Mouse (Mus musculus): ENCODE data around the gene Ift22.
"Not testable (repeated sequence)": the region's sequence is repeated elsewhere in the genome, so short reads cannot be mapped to it uniquely, and the experiment has no call there.

Ift22 gene

DNA sequence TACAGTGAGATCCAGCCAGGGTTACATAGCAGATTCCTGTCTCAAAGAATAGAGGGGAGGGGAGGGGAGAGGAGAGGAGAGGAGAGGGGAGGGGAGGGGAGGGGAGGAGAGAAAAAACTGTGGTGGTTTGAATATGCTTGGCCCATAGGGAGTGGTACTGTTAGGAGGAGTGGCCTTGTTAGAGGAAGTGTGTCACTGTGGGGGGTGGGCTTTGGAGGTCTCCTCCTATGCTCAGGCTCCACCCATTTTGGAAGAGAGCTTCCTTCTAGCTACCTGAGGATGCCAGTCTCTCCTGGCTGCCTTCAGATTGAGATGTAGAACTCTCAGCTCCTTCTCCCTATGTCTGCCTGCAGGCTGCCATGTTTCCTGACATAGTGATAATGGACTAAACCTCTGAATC is 39.9 kb downstream of the Ift22 start:
- no peak for DNase-seq (ENCODE audit: low spot score in 2 of 2)

DNA sequence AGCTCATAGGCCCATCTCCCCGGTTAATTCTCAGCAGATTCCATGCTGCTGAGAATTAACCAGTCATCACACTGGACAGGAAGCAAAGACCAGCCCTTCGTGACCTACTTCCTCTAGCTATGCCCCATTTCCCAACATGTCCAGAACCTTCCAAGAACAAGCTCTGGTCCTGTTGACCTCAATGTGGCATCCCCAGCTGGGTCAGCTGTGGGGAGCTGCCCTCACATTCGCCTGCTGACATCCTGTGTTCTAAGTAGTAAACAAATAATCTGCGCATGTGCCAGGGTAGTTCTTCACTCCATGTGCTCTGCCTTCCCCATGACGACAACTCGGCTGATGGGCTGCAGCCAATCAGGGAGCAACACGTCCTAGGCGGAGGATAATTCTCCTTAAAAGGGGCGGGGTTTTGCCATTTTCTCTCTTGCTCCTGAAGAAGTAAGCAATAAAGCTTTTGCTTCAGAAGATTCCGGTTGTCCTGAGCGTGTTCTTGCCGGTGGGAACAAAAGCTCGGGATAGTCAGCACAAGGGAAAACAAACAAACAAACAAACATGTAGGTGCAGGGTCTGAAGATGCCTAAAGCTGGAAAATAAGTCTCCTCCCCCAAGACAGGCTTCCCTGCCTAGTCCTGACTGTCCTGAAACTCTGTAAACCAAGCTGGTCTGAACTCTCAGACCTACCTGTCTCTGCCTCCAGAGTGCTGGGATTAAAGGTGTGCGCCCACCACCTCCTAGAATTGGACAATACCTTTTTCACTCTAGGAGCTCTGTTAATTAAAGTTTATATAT is 41.8 kb downstream of the Ift22 start:
- DNase-seq (ENCODE audit: low spot score in 2 of 2), result not testable (repeated sequence)

DNA sequence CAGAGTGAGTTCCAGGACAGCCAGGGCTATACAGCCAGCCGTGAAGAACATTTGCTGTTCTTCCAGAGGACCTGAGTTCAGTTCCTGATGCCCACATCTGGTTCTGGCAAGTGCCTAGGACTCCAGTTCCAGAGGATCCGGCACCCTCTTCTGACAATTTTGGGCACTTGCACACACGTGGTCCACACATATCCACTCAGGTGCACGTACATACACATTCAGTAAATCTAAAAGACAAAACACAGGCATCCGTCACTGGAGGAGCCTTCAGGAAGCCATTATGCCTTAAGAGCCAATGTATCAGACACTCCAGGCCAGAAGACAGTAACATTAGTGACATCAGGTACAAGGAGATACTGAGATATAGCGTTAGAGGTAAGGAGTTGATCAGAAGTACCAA is 42.6 kb downstream of the Ift22 start:
- DNase-seq (ENCODE audit: low spot score in 2 of 2), result no peak

DNA sequence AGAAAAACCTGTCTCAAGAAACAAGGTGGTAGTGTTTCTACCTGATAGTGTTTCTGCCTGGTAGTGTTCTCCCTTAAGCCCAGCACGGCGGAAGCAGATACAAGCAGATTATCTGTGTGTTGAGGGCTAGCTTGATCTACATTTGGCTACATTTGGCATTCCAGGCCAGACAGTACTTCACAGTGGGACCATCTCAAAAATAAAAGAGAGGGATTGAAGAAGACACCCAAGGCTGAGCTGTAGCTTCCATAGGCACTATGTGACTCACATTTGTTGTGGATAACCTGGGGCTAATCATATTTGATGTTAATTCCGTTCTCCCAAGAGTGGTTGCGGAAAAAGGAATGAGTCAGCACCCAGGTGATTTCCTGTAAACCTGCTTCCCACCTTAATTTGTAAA is 44.2 kb downstream of the Ift22 start:
- DNase-seq (ENCODE audit: low spot score in 2 of 2), result no peak

DNA sequence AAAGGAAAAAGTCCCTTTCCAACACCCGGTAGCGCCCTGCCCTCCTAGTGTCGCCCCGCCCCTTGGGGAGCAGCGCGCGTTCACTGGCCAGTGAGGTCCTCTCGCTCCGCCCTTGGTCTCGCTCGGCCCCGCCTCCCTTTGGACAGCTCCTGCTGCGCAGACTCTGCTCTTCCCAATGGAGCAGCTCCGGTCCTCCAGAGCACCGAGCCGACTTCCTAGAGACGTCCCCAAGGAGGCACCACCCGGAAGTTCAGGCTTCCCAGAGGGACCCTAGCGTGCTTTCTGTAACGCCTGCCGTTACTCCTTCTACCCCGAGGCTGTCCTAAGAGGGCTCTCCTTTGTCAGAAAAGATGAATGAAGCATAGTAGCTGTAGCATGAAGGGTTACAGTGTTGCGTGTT is 45.1 kb downstream of the Ift22 start, which contains the start of gene Fis1:
Fis1 (plus strand) TSS at position 261 of the 400 bp plus-strand sequence.
- DNase-seq (ENCODE audit: low spot score in 2 of 2), result peak; percentile 94 to 97

DNA sequence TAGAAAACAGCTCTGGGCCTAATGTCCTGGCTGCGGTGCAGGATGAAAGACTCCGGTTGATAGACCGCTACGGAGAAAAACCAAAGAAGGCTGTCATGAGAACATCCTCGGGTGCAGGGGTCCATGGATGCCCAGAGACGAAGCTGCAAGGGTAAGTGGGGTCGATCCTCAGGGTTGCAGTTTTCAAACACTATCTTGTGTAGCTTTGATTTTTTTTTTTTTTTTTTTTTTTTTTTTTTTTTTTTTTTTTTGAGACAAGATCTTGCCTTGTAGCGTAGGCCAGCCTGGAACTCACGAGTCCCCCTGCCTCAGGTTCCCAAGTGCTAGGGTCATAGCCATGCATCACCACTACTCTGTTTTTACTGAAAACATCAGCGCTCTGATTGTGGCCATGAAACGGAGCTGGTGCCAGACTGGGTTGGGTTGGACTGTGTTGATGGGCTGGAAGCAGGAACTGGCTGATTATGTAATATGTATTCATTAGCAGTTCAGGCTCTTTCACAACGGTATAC is 45.5 kb downstream of the Ift22 start:
- no peak for DNase-seq (ENCODE audit: low spot score in 2 of 2)

DNA sequence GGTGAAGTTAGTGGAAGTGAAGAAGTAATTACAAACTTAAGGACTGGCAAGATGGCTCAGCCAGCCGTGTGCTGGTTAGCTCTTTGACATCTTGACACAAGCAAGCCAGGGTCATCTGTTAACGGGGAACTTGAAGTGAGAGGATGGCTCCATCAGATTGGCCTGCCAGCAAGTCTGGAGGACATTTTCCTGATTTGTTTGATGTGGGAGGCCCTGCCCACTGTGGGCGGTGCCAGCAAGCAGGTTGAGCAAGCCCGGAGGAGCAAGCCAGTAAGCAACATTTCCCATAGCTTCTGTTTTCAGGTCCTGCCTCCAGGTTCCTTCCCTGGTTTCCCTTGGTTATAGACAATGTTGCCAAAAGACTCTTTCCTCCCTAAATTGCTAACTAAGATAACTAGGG is 47.7 kb downstream of the Ift22 start:
- no peak for DNase-seq (ENCODE audit: low spot score in 2 of 2)

DNA sequence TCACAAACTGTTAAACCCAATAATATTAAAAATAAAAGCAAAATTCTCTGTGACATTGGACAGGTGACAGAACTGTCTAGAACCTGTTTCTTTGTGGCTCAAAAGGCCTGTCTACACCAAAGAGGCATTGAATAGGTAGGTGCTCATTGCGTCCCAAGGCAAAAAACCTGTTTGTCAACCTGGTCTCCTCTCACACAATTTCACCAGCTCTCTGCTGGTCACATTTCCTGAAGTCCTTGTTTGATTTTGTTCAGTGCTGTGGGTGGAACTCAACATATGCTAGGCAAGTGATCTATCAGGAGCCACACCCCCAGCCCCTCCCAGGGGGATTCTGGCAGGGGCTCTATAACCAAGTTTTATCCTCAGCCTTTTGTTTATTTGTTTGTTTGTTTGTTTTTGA is 49.3 kb downstream of the Ift22 start:
- DNase-seq (ENCODE audit: low spot score in 2 of 2), result no peak

DNA sequence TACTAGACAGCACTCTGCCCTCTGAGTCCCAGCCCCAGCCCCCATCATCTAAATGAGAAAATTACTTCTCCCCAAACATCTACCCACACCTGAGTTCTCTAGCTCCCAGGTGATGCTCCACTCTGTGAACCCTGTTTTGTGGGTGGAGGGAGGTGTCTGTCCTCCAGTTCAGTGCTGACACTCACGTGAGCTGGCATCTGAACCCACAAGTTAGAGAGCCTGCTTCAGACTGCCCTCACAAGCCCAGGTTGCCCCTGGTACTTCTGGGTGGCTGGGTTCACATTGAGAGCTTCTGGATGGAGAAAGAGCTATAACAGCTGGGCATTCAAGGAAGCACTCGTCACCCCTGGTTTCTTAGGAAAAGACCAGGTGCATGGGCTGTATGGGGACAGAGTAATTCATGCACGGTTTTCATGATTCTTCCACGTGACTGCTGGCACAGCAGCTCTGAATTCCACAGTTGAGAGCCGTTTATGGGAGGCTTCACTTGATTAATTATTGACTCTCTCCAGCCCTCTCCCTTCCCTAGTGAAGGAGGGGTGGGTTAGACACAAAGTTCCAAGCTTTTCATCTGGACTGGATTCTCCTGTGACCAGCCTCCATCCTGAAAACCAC is 51.1 kb downstream of the Ift22 start:
- no peak for DNase-seq (ENCODE audit: low spot score in 2 of 2)

DNA sequence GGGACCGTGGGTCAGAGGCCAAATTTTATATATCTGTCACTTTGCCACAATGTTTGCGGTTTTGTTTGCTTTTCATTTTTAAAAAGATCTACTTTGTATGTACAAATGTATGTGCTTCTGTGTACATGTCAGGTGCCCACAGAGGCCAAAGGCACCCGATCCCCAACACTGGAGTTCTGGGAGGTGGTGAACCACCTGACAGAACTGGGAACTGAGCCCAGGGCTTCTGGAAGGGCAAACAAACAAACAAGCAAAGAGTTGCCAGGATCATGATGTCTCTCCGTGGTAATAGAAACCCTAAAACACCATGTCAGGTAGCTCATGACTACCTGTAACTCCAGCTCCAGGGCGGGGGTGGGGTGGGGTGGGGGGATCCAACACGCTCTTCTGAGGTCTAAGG is 52.1 kb downstream of the Ift22 start:
- no peak for DNase-seq (ENCODE audit: low spot score in 2 of 2)

DNA sequence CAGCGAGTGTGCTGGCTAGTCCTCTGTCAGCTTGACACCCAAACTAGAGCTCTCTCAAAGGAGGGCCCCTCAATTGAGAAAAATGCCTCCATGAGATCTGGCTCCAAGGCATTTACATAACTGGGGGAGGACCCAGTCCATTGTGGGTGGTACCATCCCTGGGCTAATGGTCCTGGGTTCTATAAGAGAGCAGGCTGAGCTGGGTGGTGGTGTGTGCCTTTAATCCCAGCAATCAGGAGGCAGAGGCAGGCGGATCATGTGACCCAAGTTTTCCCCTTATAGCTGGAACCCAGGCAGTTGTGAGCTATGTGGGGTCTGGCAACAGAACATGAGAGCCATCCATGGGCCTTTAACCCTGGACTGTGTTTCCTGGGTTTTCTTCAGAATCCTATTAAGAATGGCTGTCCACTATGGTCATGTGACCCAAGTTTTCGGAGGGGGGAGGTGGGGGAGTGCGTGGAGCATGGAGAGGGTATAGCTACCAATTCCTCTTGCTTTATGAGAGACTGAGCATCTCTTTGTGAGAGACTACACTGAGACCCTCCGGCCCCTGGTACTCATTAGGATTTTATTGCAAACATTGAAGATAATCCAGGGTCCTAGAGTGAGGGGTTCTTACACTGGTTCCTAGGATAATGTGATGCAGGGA is 53.5 kb downstream of the Ift22 start:
- no peak for DNase-seq (ENCODE audit: low spot score in 2 of 2)

DNA sequence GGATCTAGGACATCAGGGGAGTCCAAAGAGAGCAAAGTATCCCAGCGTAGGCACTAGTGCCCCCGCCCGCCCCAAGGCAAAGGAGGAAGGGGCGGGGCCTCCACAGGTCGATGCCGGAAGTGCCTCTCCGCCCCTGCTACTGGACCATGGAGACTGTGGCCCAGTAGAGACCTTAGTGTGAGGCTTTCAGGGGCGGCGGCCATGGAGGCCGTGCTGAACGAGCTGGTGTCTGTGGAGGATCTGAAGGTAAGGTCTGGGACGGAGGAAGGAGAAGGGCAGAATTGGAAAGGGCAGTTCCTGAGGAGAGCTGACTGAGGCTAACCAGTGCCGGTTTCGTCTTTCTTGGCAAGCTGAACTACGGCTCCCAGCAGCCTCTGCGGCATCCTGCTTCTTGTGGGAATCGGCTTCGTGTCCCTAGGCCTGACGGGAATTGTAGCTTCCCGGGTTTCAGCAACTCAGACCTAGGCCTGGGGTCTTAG is 54.1 kb downstream of the Ift22 start:
- peak; percentile 84 to 86 for DNase-seq (ENCODE audit: low spot score in 2 of 2)

DNA sequence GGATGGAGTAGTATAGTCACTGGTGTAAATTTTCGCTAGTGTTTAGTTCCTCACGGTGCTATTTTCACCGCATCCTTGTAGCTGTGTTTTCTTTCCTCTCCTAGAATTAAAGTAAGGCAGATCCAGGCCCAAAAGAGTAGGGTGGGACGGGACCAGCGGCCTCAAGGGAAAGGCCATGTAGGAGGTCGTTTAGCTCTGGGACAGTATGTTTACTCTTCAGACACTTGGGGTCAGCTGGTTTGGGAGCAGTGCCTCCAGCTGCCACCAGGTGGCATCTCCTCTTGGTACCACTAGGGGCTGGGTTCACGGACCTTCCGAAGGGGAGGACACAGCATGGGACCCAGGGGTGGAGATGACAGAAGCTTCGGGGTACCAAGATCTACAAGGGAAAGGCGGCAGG is 54.6 kb downstream of the Ift22 start:
- peak; percentile 67 to 83 for DNase-seq (ENCODE audit: low spot score in 2 of 2)

DNA sequence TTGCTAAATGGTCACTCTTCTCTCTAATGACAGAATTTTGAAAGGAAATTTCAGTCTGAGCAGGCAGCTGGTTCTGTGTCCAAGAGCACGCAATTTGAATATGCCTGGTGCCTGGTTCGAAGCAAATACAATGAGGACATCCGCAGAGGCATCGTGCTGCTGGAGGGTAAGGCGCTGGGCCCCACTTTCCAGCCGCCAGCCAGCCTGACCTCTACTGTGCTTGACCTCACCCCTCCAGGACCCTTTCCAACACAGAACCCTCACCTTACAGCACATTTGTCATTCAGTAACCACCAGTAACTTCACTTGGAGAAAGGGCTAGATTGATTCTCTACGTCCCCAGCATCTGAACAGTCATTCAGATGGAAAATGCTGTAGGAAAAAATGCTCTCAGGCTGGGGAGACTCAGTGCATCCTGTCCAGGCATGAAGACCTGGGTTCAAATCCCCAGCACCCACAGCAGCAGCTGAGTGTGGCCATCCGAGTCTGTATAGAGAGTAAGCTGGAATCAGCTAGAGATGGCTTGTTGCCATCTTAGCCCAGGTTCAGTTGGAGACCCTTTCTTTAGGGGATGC is 55.1 kb downstream of the Ift22 start:
- DNase-seq (ENCODE audit: low spot score in 2 of 2), result no peak
